Mouse (Mus musculus) ES-E14 (cell line): ENCODE measurements around the gene H2afb3.

Experiments
- CHD2 ChIP-seq: IDR thresholded peaks from 2 replicates; pipeline ENCODE4 v1.6.1; 2014; ENCODE audit warnings: mild to moderate bottlenecking, low read depth, low read length, inconsistent platforms
- HCFC1 ChIP-seq: IDR thresholded peaks from 2 replicates; pipeline ENCODE4 v1.6.1; 2012; ENCODE audit warnings: low read length, inconsistent platforms, borderline replicate concordance; ENCODE audit not compliant: insufficient read depth
- ZC3H11A ChIP-seq: IDR thresholded peaks from 2 replicates; pipeline ENCODE4 v1.6.1; 2012; ENCODE audit warnings: low read depth, mild to moderate bottlenecking, inconsistent platforms, low read length, borderline replicate concordance
- ZNF384 ChIP-seq: IDR thresholded peaks from 2 replicates; pipeline ENCODE4 v1.6.1; 2012; ENCODE audit warnings: low read depth, low read length, inconsistent platforms

GRCm38 (mm10) chrX:120290011-120290899, 22.6 kb downstream of the H2afb3 start, which contains the start of gene Pcdh11x:
- TF ChIP-seq ZC3H11A = no peak
- no peak for TF ChIP-seq HCFC1
- TF ChIP-seq ZNF384 = no peak
- TF ChIP-seq CHD2 = no peak
